Mouse (Mus musculus) limb, embryonic 12.5 days (tissue): ENCODE measurements around the gene Brpf1. TPM values are rescaled to one million over a fixed set of nuclear protein-coding genes. Genes with fewer than 3 reads are reported as not detected.

Source experiments
- ATAC-seq: fragments of 200-750 bp; cut with Nextera tagmentation; 2 replicates; pipeline ENCODE4 v1.8.0; 2017; ENCODE audit warnings: low read depth, moderate TSS enrichment; ENCODE audit not compliant: insufficient number of reproducible peaks, insufficient read depth, low FRiP score, low TSS enrichment
- H3K27ac ChIP-seq: fragments of 300-500 bp; sonication (generic); 2 replicates; pipeline ENCODE4 v1.5.1; 2016; ENCODE audit warnings: mild to moderate bottlenecking, moderate library complexity
- H3K27me3 ChIP-seq: fragments of 300-500 bp; sonication (generic); 2 replicates; pipeline ENCODE4 v1.6.1; 2016; ENCODE audit warnings: mild to moderate bottlenecking, moderate library complexity
- H3K36me3 ChIP-seq: fragments of 300-500 bp; sonication (generic); 2 replicates; pipeline ENCODE4 v1.6.1; 2016; ENCODE audit warnings: mild to moderate bottlenecking, moderate library complexity
- H3K4me1 ChIP-seq: fragments of 300-500 bp; sonication (generic); replicated peaks from 2 replicates; pipeline ENCODE4 v1.6.1; 2016
- H3K4me2 ChIP-seq: fragments of 300-500 bp; sonication (generic); 2 replicates; pipeline ENCODE4 v1.6.1; 2016; ENCODE audit warnings: mild to moderate bottlenecking, moderate library complexity
- H3K4me3 ChIP-seq: fragments of 300-500 bp; sonication (generic); replicated peaks from 2 replicates; pipeline ENCODE4 v1.5.1; 2016; ENCODE audit warnings: mild to moderate bottlenecking
- H3K9ac ChIP-seq: fragments of 300-500 bp; sonication (generic); replicated peaks from 2 replicates; pipeline ENCODE4 v1.6.1; 2016; ENCODE audit warnings: mild to moderate bottlenecking, moderate library complexity
- H3K9me3 ChIP-seq: fragments of 300-500 bp; sonication (generic); 2 replicates; pipeline ENCODE4 v1.6.1; 2016; ENCODE audit warnings: mild to moderate bottlenecking, moderate library complexity
- WGBS: fragments of 180-500 bp; shearing (Covaris S2); methylation state at CpG from one replicate; pipeline ENCODE4 v1.1.7; 2016; 5-methylcytosine and 5-hydroxymethylcytosine counted together
- polyA plus RNA-seq: library from polyadenylated mRNA; unstranded; fragments of >200 nt; fragmentation: Nextera tagmentation; extraction: Ambion mirVana; gene quantifications from 2 replicates; pipeline ENCODE4 v1.2.1, GENCODE M21; 2016

Gene Brpf1
- polyA plus RNA-seq, 1 experiment from 2014 or later: 28.7 TPM

GRCm38 (mm10) chr6:113361476-113361875, 54.5 kb downstream of the Brpf1 start:
- H3K27ac ChIP-seq: no peak overlapping the region
- H3K27me3 ChIP-seq: no peaks in the 10 kb centered on the region
- no peak overlapping the region for H3K9ac ChIP-seq
- H3K4me2 ChIP-seq: no peak overlapping the region
- no peaks in the 10 kb centered on the region for H3K9me3 ChIP-seq
- 76% methylated on average over 4 of the region's 4 CpGs for WGBS
- H3K36me3 ChIP-seq: peaks cover 4% of the 10 kb centered on the region
- ATAC-seq: no peak
- H3K4me3 ChIP-seq: no peak overlapping the region
- H3K4me1 ChIP-seq: no peaks in the 10 kb centered on the region

- no peaks in the 10 kb centered on the region for H3K4me1 ChIP-seq
- H3K36me3 ChIP-seq: peaks cover 12% of the 10 kb centered on the region
- H3K27me3 ChIP-seq: no peaks in the 10 kb centered on the region
- WGBS: 84% methylated on average over 1 of the region's 1 CpGs
- no peak overlapping the region for H3K9ac ChIP-seq
- H3K4me3 ChIP-seq: no peak overlapping the region
- ATAC-seq: no peak
- no peak overlapping the region for H3K27ac ChIP-seq
- no peak overlapping the region for H3K4me2 ChIP-seq
- H3K9me3 ChIP-seq: no peaks in the 10 kb centered on the region
Measured at GRCm38 (mm10) chr6:113362241-113362640, 55.3 kb downstream of the Brpf1 start.

GRCm38 (mm10) chr6:113364518-113365135, 57.7 kb downstream of the Brpf1 start:
- Histone ChIP-seq H3K27me3 (no peaks in the 10 kb centered on the region), H3K36me3 (peaks cover 30% of the 10 kb centered on the region), H3K27ac (no peak overlapping the region), H3K4me2 (no peak overlapping the region), H3K9me3 (no peaks in the 10 kb centered on the region), H3K4me1 (no peaks in the 10 kb centered on the region), H3K9ac (no peak overlapping the region), H3K4me3 (no peak overlapping the region)
- WGBS: 75% methylated on average over 8 of the region's 8 CpGs
- ATAC-seq: no peak

GRCm38 (mm10) chr6:113366639-113367038, 59.7 kb downstream of the Brpf1 start:
- H3K4me1 ChIP-seq: no peaks in the 10 kb centered on the region
- no peaks in the 10 kb centered on the region for H3K9me3 ChIP-seq
- no peak overlapping the region for H3K4me3 ChIP-seq
- no peak overlapping the region for H3K27ac ChIP-seq
- H3K4me2 ChIP-seq: no peak overlapping the region
- no peak overlapping the region for H3K9ac ChIP-seq
- no peaks in the 10 kb centered on the region for H3K27me3 ChIP-seq
- ATAC-seq: no peak
- 91% methylated on average over 6 of the region's 6 CpGs for WGBS
- H3K36me3 ChIP-seq: peaks cover 50% of the 10 kb centered on the region

- Histone ChIP-seq H3K27ac (no peak overlapping the region), H3K9ac (no peak overlapping the region), H3K4me2 (no peak overlapping the region), H3K4me1 (no peaks in the 10 kb centered on the region), H3K27me3 (no peaks in the 10 kb centered on the region), H3K9me3 (no peaks in the 10 kb centered on the region), H3K36me3 (peaks cover 60% of the 10 kb centered on the region), H3K4me3 (no peak overlapping the region)
- ATAC-seq: no peak
- WGBS: 100% methylated on average over 1 of the region's 1 CpGs
Measured at GRCm38 (mm10) chr6:113367574-113367973, 60.6 kb downstream of the Brpf1 start.

GRCm38 (mm10) chr6:113368124-113368523, 61.2 kb downstream of the Brpf1 start:
- ATAC-seq: no peak
- Histone ChIP-seq H3K27me3 (no peaks in the 10 kb centered on the region), H3K27ac (no peak overlapping the region), H3K4me2 (no peak overlapping the region), H3K4me1 (no peaks in the 10 kb centered on the region), H3K36me3 (peaks cover 65% of the 10 kb centered on the region), H3K4me3 (no peak overlapping the region), H3K9ac (no peak overlapping the region), H3K9me3 (no peaks in the 10 kb centered on the region)
- WGBS: 84% methylated on average over 7 of the region's 7 CpGs

GRCm38 (mm10) chr6:113368577-113368976, 61.6 kb downstream of the Brpf1 start:
- Histone ChIP-seq H3K27ac (no peak overlapping the region), H3K4me2 (no peak overlapping the region), H3K4me1 (no peaks in the 10 kb centered on the region), H3K9ac (no peak overlapping the region), H3K27me3 (no peaks in the 10 kb centered on the region), H3K9me3 (no peaks in the 10 kb centered on the region), H3K4me3 (no peak overlapping the region), H3K36me3 (peaks cover 70% of the 10 kb centered on the region)
- 89% methylated on average over 5 of the region's 5 CpGs for WGBS
- ATAC-seq: no peak

- no peak for ATAC-seq
- Histone ChIP-seq H3K4me1 (no peaks in the 10 kb centered on the region), H3K27me3 (no peaks in the 10 kb centered on the region), H3K4me2 (no peak overlapping the region), H3K4me3 (no peak overlapping the region), H3K9ac (no peak overlapping the region), H3K36me3 (peaks cover 88% of the 10 kb centered on the region), H3K27ac (no peak overlapping the region), H3K9me3 (no peaks in the 10 kb centered on the region)
- WGBS: 92% methylated on average over 20 of the region's 20 CpGs
Measured at GRCm38 (mm10) chr6:113370194-113370929, 63.4 kb downstream of the Brpf1 start.

- Histone ChIP-seq H3K27me3 (no peaks in the 10 kb centered on the region), H3K9me3 (no peaks in the 10 kb centered on the region), H3K4me2 (no peak overlapping the region), H3K4me1 (peaks cover 6% of the 10 kb centered on the region; the same call in 1 of the 2 replicates), H3K4me3 (no peak overlapping the region), H3K9ac (no peak overlapping the region), H3K36me3 (peaks cover 75% of the 10 kb centered on the region), H3K27ac (no peak overlapping the region)
- no peak for ATAC-seq
- WGBS: 84% methylated on average over 4 of the region's 4 CpGs
Measured at GRCm38 (mm10) chr6:113373491-113373890, 66.6 kb downstream of the Brpf1 start.

Other genes with a start within 250 kb of the Brpf1 start
- 74.4 and 78.2 TPM in 2 replicates for gene Setd5, start 229.8 kb upstream of the Brpf1 start, polyA plus RNA-seq
- 1.0 and 1.3 TPM in 2 replicates for gene Lhfpl4, start 111.8 kb upstream of the Brpf1 start, polyA plus RNA-seq
- 41.4 and 42.2 TPM in 2 replicates for gene Mtmr14, start 69.3 kb upstream of the Brpf1 start, polyA plus RNA-seq
- gene Cpne9, start 24.8 kb upstream of the Brpf1 start, polyA plus RNA-seq: 0.29 and 0.31 TPM in 2 replicates
- gene Ogg1, start 19.8 kb downstream of the Brpf1 start, polyA plus RNA-seq: 16.5 and 17.7 TPM in 2 replicates
- gene Camk1, start 36.8 kb downstream of the Brpf1 start, polyA plus RNA-seq: 79.2 and 82.3 TPM in 2 replicates
- gene Tada3, start 70.7 kb downstream of the Brpf1 start, polyA plus RNA-seq: 45.4 and 48.9 TPM in 2 replicates
- 336 and 348 TPM in 2 replicates for gene Arpc4, start 71.0 kb downstream of the Brpf1 start, polyA plus RNA-seq
- gene Ttll3, start 82.1 kb downstream of the Brpf1 start, polyA plus RNA-seq: 6.6 and 8.2 TPM in 2 replicates
- 28.0 and 30.9 TPM in 2 replicates for gene Rpusd3, start 112.2 kb downstream of the Brpf1 start, polyA plus RNA-seq
- not detected in 2 replicates for gene Cidec, start 128.6 kb downstream of the Brpf1 start, polyA plus RNA-seq
- 75.2 and 77.0 TPM in 2 replicates for gene Jagn1, start 135.4 kb downstream of the Brpf1 start, polyA plus RNA-seq
- 3.4 and 3.7 TPM in 2 replicates for gene Il17re, start 151.3 kb downstream of the Brpf1 start, polyA plus RNA-seq
- 4.2 and 5.1 TPM in 2 replicates for gene Il17rc, start 164.3 kb downstream of the Brpf1 start, polyA plus RNA-seq
- gene Creld1, start 176.2 kb downstream of the Brpf1 start, polyA plus RNA-seq: 14.1 and 14.9 TPM in 2 replicates
- gene Prrt3, start 194.8 kb downstream of the Brpf1 start, polyA plus RNA-seq: 0.98 and 1.0 TPM in 2 replicates
- gene Emc3, start 224.5 kb downstream of the Brpf1 start, polyA plus RNA-seq: 76.4 TPM in 2 replicates
- gene Fancd2, start 224.5 kb downstream of the Brpf1 start, polyA plus RNA-seq: 14.8 and 16.1 TPM in 2 replicates